In the genomic region with DNA sequence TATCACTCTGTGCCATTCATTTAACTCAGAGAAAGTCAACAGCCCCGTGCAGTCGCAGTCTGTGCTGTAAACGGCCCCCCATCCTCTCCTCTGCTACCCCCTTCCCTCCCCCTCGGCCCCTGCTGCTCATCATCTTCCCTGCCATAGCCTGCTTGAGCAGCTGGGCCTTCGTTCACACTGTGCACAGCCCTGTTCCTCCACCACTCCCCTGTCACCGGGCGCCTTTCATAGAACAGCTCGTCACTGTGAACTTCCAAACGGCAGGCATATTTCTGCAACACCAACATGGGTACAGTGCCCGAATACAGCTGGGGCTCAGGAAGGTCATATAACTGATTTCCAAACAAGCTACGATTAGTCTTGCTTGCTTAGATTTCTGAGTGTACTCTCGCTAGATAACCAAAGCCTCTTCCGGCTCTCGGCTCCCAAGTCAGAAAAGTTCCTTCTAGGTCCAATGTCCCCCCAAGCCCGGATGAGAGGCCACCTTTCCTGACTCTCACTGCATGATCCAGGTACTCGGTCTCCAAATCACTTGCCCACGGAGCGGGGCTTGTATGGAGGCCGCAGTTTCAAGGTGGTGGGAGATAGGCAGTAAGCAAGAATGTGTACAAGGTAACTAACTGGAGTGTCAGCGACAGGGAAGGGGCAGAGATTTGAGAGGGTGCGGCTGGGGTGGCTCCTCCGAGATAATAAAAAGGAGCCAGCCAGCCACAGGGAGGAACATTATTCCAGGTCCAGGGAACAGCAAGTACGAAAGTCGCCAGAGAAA, we compare ENCODE assay signal across 8 mouse cellular contexts.
DNase-seq lines count a peak whose midpoint lies in the region; ATAC-seq and TF ChIP-seq lines count a peak whose summit lies in the region.

No protein-coding gene starts in this region.

- H3K9ac ChIP-seq in lung, embryonic 14.5 days, result peak overlapping the region; percentile 14; the same call in 1 of the 2 replicates
- H3K9ac ChIP-seq in forebrain, embryonic 11.5 days (ENCODE audit: low read length), result no peak overlapping the region; the same call in none of the 2 replicates
- no peak overlapping the region; the same call in 1 of the 2 replicates for H3K9ac ChIP-seq in limb, embryonic 12.5 days (replicated peaks)

- H3K4me3 ChIP-seq in lung, embryonic 14.5 days (ENCODE audit: low read depth, low read length), result 0 out of 2 replicates have a peak overlapping the region, but pooled peaks have one; percentile 18
- peak overlapping the region; percentile 22 for H3K4me3 ChIP-seq in forebrain, embryonic 11.5 days (ENCODE audit: low read depth, low read length)
- peak overlapping the region; percentile 34 for H3K4me3 ChIP-seq in limb, embryonic 12.5 days (replicated peaks)
- peak overlapping the region; percentile 52 for H3K4me3 ChIP-seq in small intestine, adult 2 months (ENCODE audit: low read depth, low read length)

- no peak for TF ChIP-seq POLR2A in small intestine, adult 2 months (IDR thresholded peaks at IDR 0.05; ENCODE audit: low read depth, low read length)

- TF ChIP-seq CTCF in lung, embryonic 14.5 days (IDR thresholded peaks at IDR 0.05; ENCODE audit: low read depth), result no peak
- no peak for TF ChIP-seq CTCF in small intestine, adult 2 months (IDR thresholded peaks at IDR 0.05; ENCODE audit: extremely low read depth, insufficient read length, insufficient replicate concordance, low read depth, low read length)

- WGBS in lung, embryonic 14.5 days, result 34% methylated on average over 24 of the region's 24 CpGs
- WGBS in forebrain, embryonic 11.5 days, result 27% methylated on average over 24 of the region's 24 CpGs
- WGBS in limb, embryonic 12.5 days, result 32% methylated on average over 24 of the region's 24 CpGs
- WGBS in small intestine, adult 2 months, result 31% methylated on average over 24 of the region's 24 CpGs

- peak; percentile 48 for ATAC-seq in lung, embryonic 14.5 days (ENCODE audit: insufficient read depth)
- ATAC-seq in forebrain, embryonic 11.5 days (replicated peaks; ENCODE audit: low FRiP score), result no peak
- no peak for ATAC-seq in limb, embryonic 12.5 days (ENCODE audit: insufficient number of reproducible peaks, insufficient read depth, low FRiP score, low TSS enrichment, low read depth)
- ATAC-seq in megakaryocyte progenitor cell, adult 5-6 weeks (replicated peaks; ENCODE audit: poor library complexity), result no peak

- H3K4me1 ChIP-seq in lung, embryonic 14.5 days (ENCODE audit: insufficient read depth), result peaks cover 20% of the 10 kb centered on the region; the same call in 1 of the 2 replicates
- peaks cover 13% of the 10 kb centered on the region for H3K4me1 ChIP-seq in forebrain, embryonic 11.5 days (replicated peaks; ENCODE audit: control insufficient read depth, insufficient read depth, low read length)
- peaks cover 52% of the 10 kb centered on the region for H3K4me1 ChIP-seq in limb, embryonic 12.5 days (replicated peaks)
- 0 out of 2 replicates have a peak, but pooled peaks cover 2% of the 10 kb centered on the region for H3K4me1 ChIP-seq in small intestine, adult 2 months (ENCODE audit: control insufficient read depth, insufficient read depth, insufficient read length, low read length)

- no peak for DNase-seq in lung, embryonic 14.5 days
- DNase-seq in lung, adult 18-20 months, result no peak
- DNase-seq in forebrain, embryonic 11.5 days (ENCODE audit: low spot score), result no peak
- DNase-seq in layer of hippocampus, postnatal 36 days, result no peak
- no peak for DNase-seq in spleen, postnatal 10 days (ENCODE audit: low spot score in 2 of 2)

- H3K27me3 ChIP-seq in lung, embryonic 14.5 days (ENCODE audit: insufficient read depth, low read length), result peaks cover 18% of the 10 kb centered on the region
- H3K27me3 ChIP-seq in forebrain, embryonic 11.5 days (ENCODE audit: control insufficient read depth, insufficient read depth, low read length), result peaks cover 19% of the 10 kb centered on the region
- H3K27me3 ChIP-seq in limb, embryonic 12.5 days, result peaks cover 18% of the 10 kb centered on the region
- H3K27me3 ChIP-seq in small intestine, adult 2 months (ENCODE audit: control insufficient read depth, insufficient read depth, low read length), result peaks cover 4% of the 10 kb centered on the region; the same call in 1 of the 2 replicates

- no peaks in the 10 kb centered on the region for H3K9me3 ChIP-seq in lung, embryonic 14.5 days (ENCODE audit: low read depth, low read length)
- no peaks in the 10 kb centered on the region for H3K9me3 ChIP-seq in forebrain, embryonic 11.5 days (ENCODE audit: control insufficient read depth, low read length)
- no peaks in the 10 kb centered on the region for H3K9me3 ChIP-seq in limb, embryonic 12.5 days

- peak overlapping the region; percentile 57 for H3K4me2 ChIP-seq in lung, embryonic 14.5 days
- H3K4me2 ChIP-seq in forebrain, embryonic 11.5 days (ENCODE audit: low read depth, low read length, severe bottlenecking), result peak overlapping the region; percentile 65
- peak overlapping the region; percentile 63 for H3K4me2 ChIP-seq in limb, embryonic 12.5 days

- no peak overlapping the region; the same call in 1 of the 2 replicates for H3K27ac ChIP-seq in lung, embryonic 14.5 days (ENCODE audit: low read depth)
- H3K27ac ChIP-seq in forebrain, embryonic 11.5 days (ENCODE audit: low read depth, low read length), result no peak overlapping the region
- H3K27ac ChIP-seq in limb, embryonic 12.5 days, result 0 out of 2 replicates have a peak overlapping the region, but pooled peaks have one; percentile 12
- H3K27ac ChIP-seq in small intestine, adult 2 months (ENCODE audit: insufficient read depth, low read depth, low read length), result no peak overlapping the region

- no peaks in the 10 kb centered on the region for H3K36me3 ChIP-seq in lung, embryonic 14.5 days (ENCODE audit: insufficient read depth)
- H3K36me3 ChIP-seq in forebrain, embryonic 11.5 days (ENCODE audit: control insufficient read depth, insufficient read depth, low read length), result no peaks in the 10 kb centered on the region
- no peaks in the 10 kb centered on the region for H3K36me3 ChIP-seq in limb, embryonic 12.5 days
- H3K36me3 ChIP-seq in small intestine, adult 2 months (ENCODE audit: control insufficient read depth, insufficient read depth, low read length), result no peaks in the 10 kb centered on the region
